Mouse (Mus musculus): Measurements from ENCODE around the gene Trdn.

Trdn gene

DNA sequence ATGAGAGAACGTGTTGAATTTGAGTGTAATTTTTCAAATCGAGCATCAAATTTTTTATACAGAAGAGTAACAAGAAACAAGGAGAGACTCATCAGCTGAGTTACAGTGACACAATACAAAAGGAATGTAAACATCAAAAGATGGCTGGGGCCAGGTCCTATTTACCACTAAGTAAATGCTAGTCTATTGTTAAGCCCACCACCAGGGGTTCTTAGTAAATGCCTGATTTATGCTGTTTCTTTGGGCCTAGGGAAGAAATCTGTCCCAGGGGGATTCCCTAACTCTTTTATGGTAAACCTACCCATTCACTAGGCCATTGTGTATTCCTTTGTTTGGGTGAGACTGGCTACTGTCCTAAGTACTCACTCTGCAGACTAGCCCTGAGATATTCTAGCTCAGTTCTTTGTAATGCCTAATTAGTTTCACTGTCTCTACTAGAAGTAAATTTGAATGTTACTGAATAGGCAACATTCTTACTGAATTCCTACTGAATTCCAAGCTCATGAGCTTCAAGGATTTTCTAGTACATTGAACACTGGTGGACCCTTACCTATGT is 295.2 kb downstream of the Trdn start:
- DNase-seq (ENCODE audit: low spot score) = no peak

Measured in urinary bladder, postnatal 14 days (tissue).